Mouse (Mus musculus) urinary bladder, postnatal 10 days (tissue): ENCODE data around the gene Tbc1d10c.
"Not testable (repeated sequence)": the region's sequence is repeated elsewhere in the genome, so short reads cannot be mapped to it uniquely, and the experiment has no call there.

ENCODE experiments used
- DNase-seq: peaks from one replicate; pipeline ENCODE4 v3.0.0; 2022; ENCODE audit warnings: low spot score

The Tbc1d10c gene

GRCm38 (mm10) chr19:4143759-4144268, 47.3 kb downstream of the Tbc1d10c start, which contains the start of gene Cabp4:
Gene Cabp4 (minus strand): TSS chr19:4144033.
- DNase-seq, result no peak

GRCm38 (mm10) chr19:4142416-4143173, 48.5 kb downstream of the Tbc1d10c start:
- no peak for DNase-seq

- no peak for DNase-seq
Observed at GRCm38 (mm10) chr19:4140147-4140546, 50.9 kb downstream of the Tbc1d10c start.

GRCm38 (mm10) chr19:4139446-4139845, 51.6 kb downstream of the Tbc1d10c start, which contains the start of gene Gpr152:
Gene Gpr152 (plus strand): TSS chr19:4139787.
- DNase-seq, result no peak

GRCm38 (mm10) chr19:4137913-4138312, 53.2 kb downstream of the Tbc1d10c start:
- DNase-seq, result no peak

- no peak for DNase-seq
Observed at GRCm38 (mm10) chr19:4136463-4136862, 54.6 kb downstream of the Tbc1d10c start.

- DNase-seq, result not testable (repeated sequence)
Observed at GRCm38 (mm10) chr19:4135963-4136345, 55.1 kb downstream of the Tbc1d10c start.

GRCm38 (mm10) chr19:4135229-4135962, 55.7 kb downstream of the Tbc1d10c start:
- not testable (repeated sequence) for DNase-seq

GRCm38 (mm10) chr19:4134354-4134753, 56.7 kb downstream of the Tbc1d10c start:
- DNase-seq, result no peak
